Mouse (Mus musculus): ENCODE results near the gene Ss18l1. TPM values are rescaled to one million over a fixed set of nuclear protein-coding genes. Genes with fewer than 3 reads are reported as not detected.

The Ss18l1 gene
- polyA plus RNA-seq, 1 experiment from 2014 or later = 4.6 TPM

DNA sequence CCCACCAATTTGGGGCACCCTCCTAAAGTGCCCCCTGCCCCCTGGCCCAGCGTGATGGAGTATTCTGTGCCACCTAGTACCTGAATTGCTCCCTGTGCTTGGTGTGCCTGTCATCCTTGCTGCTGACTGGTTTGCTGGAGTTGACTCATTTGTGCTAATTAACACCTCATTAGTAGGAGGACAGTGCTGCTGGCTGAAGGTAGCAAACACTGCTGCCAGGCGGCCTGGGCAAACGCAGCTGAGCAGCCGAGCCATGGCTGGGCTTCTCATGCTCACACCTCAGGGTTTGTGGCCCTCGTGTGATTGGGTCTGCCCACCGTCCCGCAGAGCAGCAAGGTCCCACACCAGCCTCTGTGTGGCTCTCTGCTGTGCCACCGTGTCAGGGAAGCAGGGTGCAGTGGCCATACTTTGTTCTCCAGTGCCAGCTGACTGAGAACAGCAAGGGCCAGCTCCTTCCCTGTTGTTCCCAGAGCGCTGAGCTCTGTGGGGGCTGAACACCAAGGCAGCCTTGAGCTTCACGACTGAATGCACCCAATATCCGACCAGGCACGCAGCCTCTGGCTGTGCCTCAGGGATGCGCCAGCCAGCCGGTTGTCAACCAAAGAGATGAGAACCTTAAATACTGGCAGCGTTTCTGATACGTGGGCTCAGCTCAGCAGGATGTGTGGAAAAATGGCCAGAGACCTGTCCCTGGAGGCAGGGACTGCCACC, 43.8 kb downstream of the Ss18l1 start:
- no peak for ATAC-seq (ENCODE audit: low read depth)
- no peak overlapping the region for H3K9ac ChIP-seq (ENCODE audit: low read depth, low read length)
- WGBS = 87% methylated on average over 14 of the region's 16 CpGs

GRCm38 (mm10) chr2:180086637-180087027, 44.3 kb downstream of the Ss18l1 start:
- 76% methylated on average over 5 of the region's 5 CpGs for WGBS
- no peak for ATAC-seq (ENCODE audit: low read depth)
- DNase-seq (ENCODE audit: low spot score) = no peak
- no peak overlapping the region for H3K4me3 ChIP-seq (ENCODE audit: low read depth, low read length)
- H3K4me2 ChIP-seq (ENCODE audit: low read depth, low read length) = no peak overlapping the region
- peaks cover 18% of the 10 kb centered on the region; the same call in 1 of the 2 replicates for H3K36me3 ChIP-seq (ENCODE audit: control insufficient read depth, insufficient read depth, low read length)
- H3K9me3 ChIP-seq (ENCODE audit: control insufficient read depth, low read length) = no peaks in the 10 kb centered on the region
- no peaks in the 10 kb centered on the region; the same call in 1 of the 2 replicates for H3K4me1 ChIP-seq (ENCODE audit: control insufficient read depth, insufficient read depth, low read length)
- H3K27me3 ChIP-seq (replicated peaks; ENCODE audit: control insufficient read depth, insufficient read depth, low read length) = no peaks in the 10 kb centered on the region
- no peak overlapping the region for H3K27ac ChIP-seq (replicated peaks; ENCODE audit: low read depth, low read length)
- H3K9ac ChIP-seq (ENCODE audit: low read depth, low read length) = no peak overlapping the region

More for the DNA sequence above, 43.8 kb downstream of the Ss18l1 start:
- no peak overlapping the region for H3K27ac ChIP-seq (replicated peaks; ENCODE audit: low read depth, low read length)
- peaks cover 21% of the 10 kb centered on the region; the same call in 1 of the 2 replicates for H3K36me3 ChIP-seq (ENCODE audit: control insufficient read depth, insufficient read depth, low read length)
- no peaks in the 10 kb centered on the region for H3K9me3 ChIP-seq (ENCODE audit: control insufficient read depth, low read length)
- H3K27me3 ChIP-seq (replicated peaks; ENCODE audit: control insufficient read depth, insufficient read depth, low read length) = no peaks in the 10 kb centered on the region
- H3K4me1 ChIP-seq (ENCODE audit: control insufficient read depth, insufficient read depth, low read length) = no peaks in the 10 kb centered on the region; the same call in 1 of the 2 replicates
- DNase-seq (ENCODE audit: low spot score) = no peak
- no peak overlapping the region for H3K4me3 ChIP-seq (ENCODE audit: low read depth, low read length)
- no peak overlapping the region for H3K4me2 ChIP-seq (ENCODE audit: low read depth, low read length)

DNA sequence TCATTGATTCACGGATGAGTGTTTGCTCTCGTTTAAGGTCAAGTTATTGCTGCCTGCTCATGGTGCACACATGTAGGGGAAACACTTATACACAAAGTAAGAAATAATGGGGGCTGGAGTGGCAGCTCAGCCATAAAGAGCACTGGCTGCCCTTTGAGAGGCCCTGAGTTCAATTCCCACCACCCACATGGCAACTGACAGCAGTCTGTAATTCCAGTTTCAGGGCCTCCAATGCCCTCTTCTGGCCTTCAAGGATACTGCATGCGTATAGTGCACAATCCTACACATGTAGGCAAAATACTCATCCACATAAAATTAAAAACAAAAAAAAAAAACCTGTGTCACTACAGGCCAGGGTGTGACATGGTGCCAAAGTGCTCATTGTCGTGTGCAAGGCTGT, 45.2 kb downstream of the Ss18l1 start:
- Histone ChIP-seq H3K27me3 (replicated peaks; ENCODE audit: control insufficient read depth, insufficient read depth, low read length) (no peaks in the 10 kb centered on the region), H3K27ac (replicated peaks; ENCODE audit: low read depth, low read length) (no peak overlapping the region), H3K4me1 (ENCODE audit: control insufficient read depth, insufficient read depth, low read length) (no peaks in the 10 kb centered on the region; the same call in 1 of the 2 replicates), H3K36me3 (ENCODE audit: control insufficient read depth, insufficient read depth, low read length) (peaks cover 9% of the 10 kb centered on the region; the same call in 1 of the 2 replicates), H3K4me3 (ENCODE audit: low read depth, low read length) (no peak overlapping the region), H3K4me2 (ENCODE audit: low read depth, low read length) (no peak overlapping the region), H3K9me3 (ENCODE audit: control insufficient read depth, low read length) (no peaks in the 10 kb centered on the region), H3K9ac (ENCODE audit: low read depth, low read length) (no peak overlapping the region)
- DNase-seq (ENCODE audit: low spot score) = no peak
- ATAC-seq (ENCODE audit: low read depth) = no peak
- WGBS = 92% methylated on average over 4 of the region's 4 CpGs

DNA sequence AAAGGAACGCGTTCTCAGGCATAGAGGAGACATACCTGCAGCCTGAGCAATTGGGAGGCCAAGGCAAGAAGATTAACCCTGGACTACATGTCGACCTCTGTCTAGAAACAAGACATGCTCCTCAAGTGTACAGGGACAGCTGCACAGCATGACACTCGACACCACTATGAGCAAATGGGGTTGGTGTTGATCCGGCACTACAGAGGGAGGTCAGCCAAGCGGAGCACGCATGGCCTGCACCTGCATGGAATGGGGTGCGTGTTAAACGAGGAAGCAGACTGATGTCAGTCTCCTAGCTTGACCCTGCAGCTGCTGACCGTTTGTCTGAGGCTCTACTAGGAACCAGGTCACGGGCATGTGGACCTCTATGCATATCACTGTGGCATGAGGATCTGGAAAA, 48.0 kb downstream of the Ss18l1 start:
- no peaks in the 10 kb centered on the region for H3K4me1 ChIP-seq (ENCODE audit: control insufficient read depth, insufficient read depth, low read length)
- 40% methylated on average over 11 of the region's 11 CpGs for WGBS
- ATAC-seq (ENCODE audit: low read depth) = no peak

GRCm38 (mm10) chr2:180095711-180096110, 53.4 kb downstream of the Ss18l1 start:
- H3K9me3 ChIP-seq (ENCODE audit: control insufficient read depth, low read length) = no peaks in the 10 kb centered on the region
- H3K4me1 ChIP-seq (ENCODE audit: control insufficient read depth, insufficient read depth, low read length) = no peaks in the 10 kb centered on the region
- no peak overlapping the region for H3K4me2 ChIP-seq (ENCODE audit: low read depth, low read length)
- no peak overlapping the region for H3K4me3 ChIP-seq (ENCODE audit: low read depth, low read length)
- 35% methylated on average over 4 of the region's 5 CpGs for WGBS
- no peaks in the 10 kb centered on the region for H3K36me3 ChIP-seq (ENCODE audit: control insufficient read depth, insufficient read depth, low read length)
- DNase-seq (ENCODE audit: low spot score) (peak; percentile 59), ATAC-seq (ENCODE audit: low read depth) (peak; percentile 87)
- peaks cover 32% of the 10 kb centered on the region for H3K27me3 ChIP-seq (replicated peaks; ENCODE audit: control insufficient read depth, insufficient read depth, low read length)
- no peak overlapping the region for H3K9ac ChIP-seq (ENCODE audit: low read depth, low read length)
- H3K27ac ChIP-seq (replicated peaks; ENCODE audit: low read depth, low read length) = no peak overlapping the region

More for the DNA sequence above, 48.0 kb downstream of the Ss18l1 start:
- Histone ChIP-seq H3K9ac (ENCODE audit: low read depth, low read length) (no peak overlapping the region), H3K4me3 (ENCODE audit: low read depth, low read length) (no peak overlapping the region), H3K9me3 (ENCODE audit: control insufficient read depth, low read length) (no peaks in the 10 kb centered on the region), H3K36me3 (ENCODE audit: control insufficient read depth, insufficient read depth, low read length) (0 out of 2 replicates have a peak, but pooled peaks cover 5% of the 10 kb centered on the region), H3K27ac (replicated peaks; ENCODE audit: low read depth, low read length) (no peak overlapping the region), H3K4me2 (ENCODE audit: low read depth, low read length) (no peak overlapping the region), H3K27me3 (replicated peaks; ENCODE audit: control insufficient read depth, insufficient read depth, low read length) (no peaks in the 10 kb centered on the region)
- peak; percentile 45 for DNase-seq (ENCODE audit: low spot score)

DNA sequence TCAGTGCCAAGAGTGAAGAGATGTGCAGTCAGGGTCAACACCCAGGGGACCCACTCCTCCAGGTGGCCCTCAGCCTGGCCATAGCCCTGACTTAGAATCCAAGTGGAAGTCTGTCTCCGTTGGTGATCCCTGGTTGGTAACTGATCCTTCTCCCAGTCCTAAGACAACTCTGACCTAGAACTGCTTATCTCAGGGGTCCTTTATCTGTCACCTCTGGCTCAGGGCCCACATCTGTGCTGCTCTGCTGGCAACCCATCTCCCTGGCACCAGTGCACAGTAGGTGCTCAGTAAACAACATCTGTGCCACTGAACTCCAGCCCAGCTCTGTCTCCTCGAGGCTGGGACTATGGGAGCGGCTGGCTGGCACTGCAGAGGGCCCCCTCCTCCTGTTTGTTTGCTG, 55.3 kb downstream of the Ss18l1 start:
- Histone ChIP-seq H3K4me3 (ENCODE audit: low read depth, low read length) (no peak overlapping the region), H3K4me1 (ENCODE audit: control insufficient read depth, insufficient read depth, low read length) (no peaks in the 10 kb centered on the region), H3K4me2 (ENCODE audit: low read depth, low read length) (no peak overlapping the region), H3K27me3 (replicated peaks; ENCODE audit: control insufficient read depth, insufficient read depth, low read length) (peaks cover 51% of the 10 kb centered on the region), H3K9me3 (ENCODE audit: control insufficient read depth, low read length) (no peaks in the 10 kb centered on the region), H3K9ac (ENCODE audit: low read depth, low read length) (no peak overlapping the region), H3K27ac (replicated peaks; ENCODE audit: low read depth, low read length) (no peak overlapping the region), H3K36me3 (ENCODE audit: control insufficient read depth, insufficient read depth, low read length) (no peaks in the 10 kb centered on the region)
- DNase-seq (ENCODE audit: low spot score) (no peak), ATAC-seq (ENCODE audit: low read depth) (no peak)
- 39% methylated on average over 3 of the region's 3 CpGs for WGBS

- Histone ChIP-seq H3K4me3 (ENCODE audit: low read depth, low read length) (no peak overlapping the region), H3K4me1 (ENCODE audit: control insufficient read depth, insufficient read depth, low read length) (no peaks in the 10 kb centered on the region), H3K9me3 (ENCODE audit: control insufficient read depth, low read length) (no peaks in the 10 kb centered on the region), H3K36me3 (ENCODE audit: control insufficient read depth, insufficient read depth, low read length) (no peaks in the 10 kb centered on the region), H3K9ac (ENCODE audit: low read depth, low read length) (no peak overlapping the region), H3K27ac (replicated peaks; ENCODE audit: low read depth, low read length) (no peak overlapping the region), H3K27me3 (replicated peaks; ENCODE audit: control insufficient read depth, insufficient read depth, low read length) (peaks cover 56% of the 10 kb centered on the region), H3K4me2 (ENCODE audit: low read depth, low read length) (no peak overlapping the region)
- ATAC-seq (ENCODE audit: low read depth) (no peak), DNase-seq (ENCODE audit: low spot score) (no peak)
- 40% methylated on average over 5 of the region's 5 CpGs for WGBS
These were observed 55.9 kb downstream of the Ss18l1 start for GRCm38 (mm10) chr2:180098167-180098566.

DNA sequence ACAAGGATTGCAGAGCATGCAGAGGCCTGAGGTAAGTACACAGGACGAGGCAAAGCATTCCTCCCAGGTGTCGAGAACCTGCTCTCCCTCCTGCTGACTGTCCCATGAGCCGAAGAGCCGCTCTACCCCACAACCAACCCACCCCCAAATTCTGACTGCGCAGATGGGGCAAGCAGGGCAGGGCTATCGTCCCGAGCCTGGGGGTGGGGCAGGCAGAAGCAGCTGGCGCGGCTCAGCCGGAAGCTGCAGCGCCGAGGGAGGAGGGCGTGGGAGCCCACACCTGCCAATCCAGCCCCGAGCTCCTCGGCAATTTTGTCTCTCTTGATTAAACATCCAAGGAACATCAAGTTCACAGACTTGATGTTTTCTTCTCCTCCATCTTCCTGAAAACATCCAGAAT, 57.2 kb downstream of the Ss18l1 start:
- H3K4me2 ChIP-seq (ENCODE audit: low read depth, low read length) = peak overlapping the region; percentile 33; the same call in 1 of the 2 replicates
- WGBS = 13% methylated on average over 14 of the region's 15 CpGs
- H3K9ac ChIP-seq (ENCODE audit: low read depth, low read length) = no peak overlapping the region
- peaks cover 70% of the 10 kb centered on the region for H3K27me3 ChIP-seq (replicated peaks; ENCODE audit: control insufficient read depth, insufficient read depth, low read length)
- ATAC-seq (ENCODE audit: low read depth) (no peak), DNase-seq (ENCODE audit: low spot score) (no peak)
- H3K9me3 ChIP-seq (ENCODE audit: control insufficient read depth, low read length) = no peaks in the 10 kb centered on the region
- no peak overlapping the region for H3K4me3 ChIP-seq (ENCODE audit: low read depth, low read length)
- no peak overlapping the region for H3K27ac ChIP-seq (replicated peaks; ENCODE audit: low read depth, low read length)
- H3K36me3 ChIP-seq (ENCODE audit: control insufficient read depth, insufficient read depth, low read length) = no peaks in the 10 kb centered on the region
- H3K4me1 ChIP-seq (ENCODE audit: control insufficient read depth, insufficient read depth, low read length) = peaks cover 8% of the 10 kb centered on the region; the same call in 1 of the 2 replicates

Data from embryonic facial prominence, embryonic 14.5 days (tissue).